Mouse (Mus musculus) kidney, adult 9 months (tissue): Measurements from ENCODE around the gene Nenf.
A peak's percentile ranks its signal among the peaks of the same experiment; 100 is the strongest.

ENCODE experiments used
- DNase-seq: peaks from one replicate; pipeline ENCODE4 v3.0.0; 2022

The Nenf gene

GRCm38 (mm10) chr1:191281171-191281570 lies 36.8 kb downstream of the Nenf start:
- DNase-seq, result no peak

GRCm38 (mm10) chr1:191278324-191278723 lies 39.7 kb downstream of the Nenf start:
- DNase-seq, result no peak

DNA sequence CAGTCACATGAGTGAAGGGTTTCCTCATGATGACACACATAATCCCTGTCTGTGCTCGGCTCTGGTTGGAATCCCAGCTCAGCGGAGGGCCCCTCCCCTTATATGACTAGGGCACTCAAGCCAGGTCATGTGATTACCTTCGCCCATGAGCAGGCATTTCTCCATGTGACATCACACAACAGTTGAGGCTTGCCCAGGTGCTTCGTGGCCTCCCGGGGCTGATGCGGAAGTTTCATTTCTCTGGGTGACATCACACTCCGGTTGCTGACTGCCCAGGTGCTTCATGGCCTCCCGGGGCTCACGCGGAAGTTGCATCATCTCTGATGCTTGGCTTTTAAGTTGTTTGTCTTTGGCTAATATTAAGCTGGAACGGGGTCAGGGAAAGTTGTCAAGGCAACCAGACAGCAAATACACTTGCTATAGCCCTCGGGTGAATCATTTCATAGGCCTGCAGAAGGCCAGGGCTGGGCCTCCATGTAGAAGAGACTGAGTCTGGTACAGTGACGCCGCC lies 40.4 kb downstream of the Nenf start:
- DNase-seq, result peak; percentile 84

DNA sequence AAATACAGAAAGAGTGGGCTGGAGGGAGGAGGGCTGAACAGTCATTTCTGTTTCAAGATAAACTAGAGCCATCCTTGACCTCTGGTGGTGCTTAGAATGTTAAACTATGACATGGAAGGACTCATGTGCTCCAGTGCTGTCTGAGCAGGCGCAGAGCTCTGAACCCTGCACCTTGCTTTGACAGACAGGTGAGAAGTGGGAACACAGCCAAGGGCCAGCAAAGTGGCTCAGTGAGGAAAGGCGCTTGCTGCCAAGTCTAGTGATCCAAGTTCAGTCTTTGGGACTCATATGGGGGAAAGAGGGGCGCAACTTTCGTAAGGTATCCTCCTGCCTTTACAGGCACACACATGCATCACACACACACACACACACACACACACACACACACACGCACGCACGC lies 41.8 kb downstream of the Nenf start:
- DNase-seq, result peak; percentile 39

DNA sequence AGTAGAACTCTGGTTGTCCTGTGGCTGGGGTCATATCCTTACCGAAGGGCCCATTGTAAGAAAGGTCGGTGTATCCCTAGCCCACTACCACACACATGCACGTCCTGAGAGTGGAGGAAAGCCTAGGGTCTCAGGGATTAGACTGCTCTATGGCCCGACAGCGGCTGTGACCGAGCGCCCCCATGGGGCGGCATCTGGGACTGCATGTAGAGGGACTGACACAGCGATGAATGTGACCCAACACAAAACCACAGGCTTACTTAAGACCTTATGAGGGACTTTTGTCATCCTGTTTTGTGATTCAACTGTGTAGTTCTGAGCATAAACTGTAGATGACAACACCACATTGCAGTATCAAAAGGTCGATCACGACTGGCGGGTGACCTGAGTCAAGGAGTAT lies 42.5 kb downstream of the Nenf start:
- peak; percentile 75 for DNase-seq

- no peak for DNase-seq
These were observed 45.3 kb downstream of the Nenf start for GRCm38 (mm10) chr1:191272660-191273059.

GRCm38 (mm10) chr1:191269648-191269952 lies 48.4 kb downstream of the Nenf start:
- DNase-seq, result no peak

DNA sequence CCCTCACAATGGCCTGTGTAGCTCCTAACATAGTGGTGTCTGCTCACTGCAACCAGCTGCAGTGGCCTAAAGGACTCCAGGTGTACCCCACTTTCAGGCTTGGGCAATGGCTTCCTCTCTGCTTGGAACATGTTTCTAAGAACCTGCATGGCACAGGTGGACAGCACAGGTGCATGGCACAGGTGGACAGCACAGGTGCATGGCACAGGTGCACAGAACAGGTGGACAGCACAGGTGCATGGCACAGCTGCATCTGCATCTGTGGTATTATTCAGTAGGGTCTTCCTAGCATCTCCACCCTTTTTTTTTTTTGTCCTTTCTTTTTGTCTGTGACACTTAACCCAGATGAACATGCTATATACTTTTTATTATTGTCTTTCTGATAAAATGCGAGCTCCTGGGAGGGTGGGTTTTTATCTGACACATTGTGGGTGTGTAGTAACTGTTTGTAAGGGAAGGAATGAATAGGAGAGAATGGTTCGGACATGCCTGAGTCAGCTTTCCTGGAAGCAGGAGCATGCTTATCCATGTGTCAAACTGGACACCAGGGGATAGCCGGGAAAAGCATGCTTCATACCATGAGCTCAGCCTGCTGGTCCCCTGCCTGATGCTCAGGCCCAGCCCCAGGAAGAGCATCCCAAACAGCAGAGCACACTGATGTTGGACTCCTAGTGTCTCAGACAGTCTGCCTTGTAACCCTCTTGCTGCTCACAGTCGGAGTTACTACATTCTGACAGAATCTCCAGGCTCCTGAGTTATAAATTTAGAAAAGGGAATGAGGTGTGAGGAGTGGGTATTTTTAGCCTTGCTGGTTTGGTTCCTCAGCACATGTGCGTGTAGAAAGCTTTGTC lies 49.0 kb downstream of the Nenf start:
- no peak for DNase-seq

GRCm38 (mm10) chr1:191267856-191268255 lies 50.1 kb downstream of the Nenf start:
- DNase-seq, result peak; percentile 59

DNA sequence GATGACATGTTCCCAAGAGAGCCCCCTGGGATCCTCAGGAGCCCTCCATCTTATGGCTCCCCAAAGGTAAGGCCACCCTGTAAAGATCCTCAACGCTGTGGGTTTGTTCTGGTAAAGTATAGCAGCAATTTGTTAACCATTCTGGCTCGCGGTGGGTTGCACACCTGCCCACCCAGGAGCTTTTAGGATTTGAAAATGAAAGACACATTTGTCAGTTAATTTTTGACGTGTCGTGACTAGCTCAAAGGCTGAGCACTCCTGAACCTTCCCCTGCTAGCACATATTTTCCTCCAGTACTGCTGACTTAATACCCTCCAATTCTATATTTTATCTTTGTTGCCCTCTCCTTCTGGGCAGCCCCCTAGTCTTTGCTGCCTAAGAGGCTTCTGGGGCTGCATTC lies 50.8 kb downstream of the Nenf start:
- DNase-seq, result no peak

GRCm38 (mm10) chr1:191263471-191263870 lies 54.5 kb downstream of the Nenf start:
- DNase-seq, result no peak

DNA sequence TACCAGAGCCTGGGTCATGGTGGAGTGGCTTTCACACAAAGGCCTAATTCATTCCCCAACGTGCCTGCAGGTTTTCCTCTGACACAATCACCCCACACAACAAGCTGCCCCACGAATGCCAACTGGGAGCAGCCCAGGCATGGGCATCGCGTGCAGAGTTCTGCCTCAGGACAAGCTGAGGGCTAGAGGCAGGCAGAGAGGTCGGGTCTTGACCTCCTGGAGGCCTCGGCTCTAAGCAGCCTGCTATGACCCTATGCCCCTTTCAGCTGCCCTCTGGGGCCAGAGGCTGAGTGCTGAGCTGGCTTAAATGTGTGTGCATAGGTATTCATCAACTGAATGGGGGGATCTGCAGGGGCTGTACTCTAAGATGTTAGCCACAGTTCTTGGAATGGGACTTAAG lies 56.1 kb downstream of the Nenf start:
- no peak for DNase-seq

DNA sequence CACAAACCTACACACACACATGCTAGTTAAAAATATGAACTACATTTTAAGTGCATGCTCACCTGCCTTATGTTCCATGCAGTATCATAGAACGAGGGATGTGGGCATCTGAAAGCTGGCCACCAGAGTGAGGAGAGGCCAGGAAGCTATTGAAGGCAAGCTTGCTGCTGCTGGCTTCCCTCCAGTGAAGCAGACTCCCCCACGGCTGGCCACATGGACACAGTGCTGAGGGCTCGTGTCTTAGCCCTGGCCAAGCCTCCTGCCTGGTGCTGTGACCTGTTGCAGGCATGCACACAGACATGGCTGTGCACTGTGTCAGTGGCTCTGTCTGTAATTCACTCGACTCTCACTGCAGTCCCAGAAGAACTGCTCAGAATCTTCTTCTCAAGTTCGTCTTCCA lies 58.3 kb downstream of the Nenf start:
- DNase-seq, result no peak

DNA sequence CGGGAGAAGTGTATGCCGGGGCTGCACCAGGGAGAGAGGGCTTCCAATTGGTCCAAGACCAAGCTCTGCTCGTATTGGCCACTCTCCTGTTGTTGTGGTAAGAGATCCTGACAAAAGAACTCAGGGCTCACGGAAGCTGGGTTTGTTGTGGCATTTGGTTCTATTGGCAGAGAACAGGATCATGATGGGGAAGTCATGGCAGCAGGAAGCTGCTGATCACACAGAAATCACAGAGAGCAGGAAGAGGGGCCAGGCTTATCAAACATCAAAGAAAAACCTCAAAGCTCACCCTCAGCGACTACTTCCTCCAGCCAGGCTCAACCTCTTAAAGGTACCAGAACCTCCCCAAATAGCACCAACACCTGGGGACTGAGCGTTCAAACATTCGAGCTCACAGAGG lies 58.9 kb downstream of the Nenf start:
- DNase-seq, result no peak

DNA sequence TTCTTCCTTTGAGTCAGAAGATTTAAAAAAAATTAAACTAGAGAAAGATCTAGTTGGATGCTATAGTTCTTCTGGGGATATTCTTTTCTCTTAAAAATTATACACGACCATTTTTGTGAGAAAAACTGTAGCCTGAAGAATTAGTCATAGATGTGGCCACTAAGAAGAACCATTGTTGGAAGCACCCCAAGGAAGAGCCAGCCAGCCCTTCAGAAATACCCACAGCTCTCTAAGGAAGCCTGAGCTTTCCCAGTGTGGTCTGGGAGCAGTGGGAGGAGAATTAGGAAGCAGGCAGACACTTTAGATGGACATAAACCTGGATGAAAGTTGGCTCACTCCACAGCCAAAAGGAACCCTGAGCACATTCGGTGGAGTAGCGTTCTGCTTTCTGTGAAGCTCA lies 59.5 kb downstream of the Nenf start:
- DNase-seq, result no peak

DNA sequence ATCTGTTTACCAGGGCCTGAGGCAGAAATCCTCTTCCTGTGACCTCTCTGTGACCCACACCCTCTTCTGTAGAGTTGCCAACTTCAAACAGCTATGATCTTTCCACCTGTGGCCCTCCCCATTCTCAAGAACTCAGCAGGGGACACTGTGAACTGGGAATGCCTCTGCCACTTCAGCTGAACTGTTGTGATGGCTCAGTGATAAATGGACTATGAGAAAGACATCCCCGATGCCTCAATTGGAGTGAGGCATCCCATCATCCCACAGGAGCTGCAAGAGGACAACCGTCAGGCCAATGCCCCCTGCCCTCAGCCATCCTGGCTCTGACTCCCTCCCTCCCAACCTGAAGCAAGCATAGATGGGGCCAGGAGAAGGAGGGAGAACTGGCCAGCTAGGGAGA lies 60.0 kb downstream of the Nenf start:
- no peak for DNase-seq

DNA sequence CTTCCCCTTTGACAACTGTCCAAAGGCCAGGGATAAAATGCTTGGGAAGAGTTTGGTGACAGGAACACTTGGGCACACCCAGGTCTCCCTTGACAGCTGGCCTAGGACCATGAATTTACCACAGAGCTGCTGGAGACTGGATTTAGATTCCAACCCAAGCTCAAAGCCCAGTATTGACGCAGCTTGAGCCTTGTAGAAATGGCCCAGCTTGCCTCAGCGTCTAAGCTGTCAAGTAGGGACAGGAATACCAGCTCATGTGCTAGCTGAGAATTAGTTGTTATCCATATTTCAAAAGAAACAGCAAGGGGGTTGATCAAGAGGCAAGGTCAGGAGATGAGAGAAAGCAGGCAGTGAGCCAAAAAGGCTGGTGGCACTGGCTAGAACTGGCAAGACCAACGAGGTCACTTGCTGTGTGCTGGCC lies 60.6 kb downstream of the Nenf start:
- no peak for DNase-seq
